9 mouse cellular contexts compared by ENCODE assay signal in genomic region chr6:47244642-47245041, GRCm38 (mm10).
DNase-seq lines count a peak whose midpoint lies in the region; ATAC-seq lines count a peak whose summit lies in the region.
"Had no signal": no experiment of that assay in that cellular context is flagged by ENCODE, and none has a peak within 500 bp of the region (broad histone marks: within the 10 kb centered on the region; RNA-seq: fewer than 3 reads in every experiment).

No protein-coding gene starts in this region.

- 17% methylated on average over 7 of the region's 7 CpGs for WGBS in kidney, embryonic 16.5 days
- 7% methylated on average over 7 of the region's 7 CpGs for WGBS in forebrain, embryonic 10.5 days
- WGBS in intestine, embryonic 16.5 days = 18% methylated on average over 7 of the region's 7 CpGs
- WGBS in neural tube, embryonic 12.5 days = 23% methylated on average over 7 of the region's 7 CpGs

- 0 out of 2 replicates have a peak overlapping the region, but pooled peaks have one; percentile 12 for H3K9ac ChIP-seq in kidney, embryonic 16.5 days (replicated peaks; ENCODE audit: low read length)
- H3K9ac ChIP-seq in intestine, embryonic 16.5 days (ENCODE audit: low read depth, low read length) = no peak overlapping the region; the same call in 1 of the 2 replicates
- H3K9ac ChIP-seq in neural tube, embryonic 12.5 days = peak overlapping the region; percentile 42; the same call in 1 of the 2 replicates

- no peak for ATAC-seq in kidney, embryonic 16.5 days (ENCODE audit: low FRiP score, low TSS enrichment)
- ATAC-seq in intestine, embryonic 16.5 days = peak; percentile 39
- ATAC-seq in neural tube, embryonic 12.5 days (ENCODE audit: low FRiP score, low read depth) = peak; percentile 63; the same call in 1 of the 2 replicates

- peak overlapping the region; percentile 22 for H3K4me3 ChIP-seq in kidney, embryonic 16.5 days (ENCODE audit: low read length)
- H3K4me3 ChIP-seq in forebrain, embryonic 10.5 days = peak overlapping the region; percentile 63
- H3K4me3 ChIP-seq in intestine, embryonic 16.5 days (ENCODE audit: low read length) = peak overlapping the region; percentile 23; the same call in 1 of the 2 replicates
- peak overlapping the region; percentile 34 for H3K4me3 ChIP-seq in neural tube, embryonic 12.5 days

- no peaks in the 10 kb centered on the region for H3K27me3 ChIP-seq in kidney, embryonic 16.5 days (ENCODE audit: insufficient read depth, low read length)
- H3K27me3 ChIP-seq in forebrain, embryonic 10.5 days (ENCODE audit: poor library complexity, severe bottlenecking) = no peaks in the 10 kb centered on the region; the same call in 1 of the 2 replicates
- H3K27me3 ChIP-seq in intestine, embryonic 16.5 days (replicated peaks; ENCODE audit: control insufficient read depth, insufficient read depth, low read length) = no peaks in the 10 kb centered on the region
- no peaks in the 10 kb centered on the region for H3K27me3 ChIP-seq in neural tube, embryonic 12.5 days (replicated peaks)

- H3K9me3 ChIP-seq in kidney, embryonic 16.5 days (ENCODE audit: low read length) = no peaks in the 10 kb centered on the region
- no peaks in the 10 kb centered on the region for H3K9me3 ChIP-seq in forebrain, embryonic 10.5 days
- H3K9me3 ChIP-seq in intestine, embryonic 16.5 days (ENCODE audit: control insufficient read depth, low read length) = no peaks in the 10 kb centered on the region
- no peaks in the 10 kb centered on the region for H3K9me3 ChIP-seq in neural tube, embryonic 12.5 days
- H3K9me3 ChIP-seq: G1E had no signal

- no peaks in the 10 kb centered on the region for H3K36me3 ChIP-seq in kidney, embryonic 16.5 days (ENCODE audit: insufficient read depth, low read length)
- peaks cover 31% of the 10 kb centered on the region for H3K36me3 ChIP-seq in forebrain, embryonic 10.5 days (replicated peaks)
- no peaks in the 10 kb centered on the region for H3K36me3 ChIP-seq in intestine, embryonic 16.5 days (ENCODE audit: control insufficient read depth, insufficient read depth, low read length)
- H3K36me3 ChIP-seq in neural tube, embryonic 12.5 days = no peaks in the 10 kb centered on the region
- H3K36me3 ChIP-seq: G1E had no signal

- DNase-seq in kidney, postnatal 4 days = no peak
- no peak for DNase-seq in forebrain, embryonic 10.5 days (ENCODE audit: extremely low spot score, low spot score)
- DNase-seq in cerebellum, adult 9-10 months = no peak
- no peak for DNase-seq in cerebellum, adult 9-11 months
- DNase-seq in cerebellum, postnatal 36 days = no peak

- H3K27ac ChIP-seq in kidney, embryonic 16.5 days (ENCODE audit: low read length) = peak overlapping the region; percentile 14; the same call in 1 of the 2 replicates
- peak overlapping the region; percentile 92 for H3K27ac ChIP-seq in forebrain, embryonic 10.5 days
- no peak overlapping the region for H3K27ac ChIP-seq in intestine, embryonic 16.5 days (ENCODE audit: low read length)
- 0 out of 2 replicates have a peak overlapping the region, but pooled peaks have one; percentile 32 for H3K27ac ChIP-seq in neural tube, embryonic 12.5 days

- peak overlapping the region; percentile 35 for H3K4me2 ChIP-seq in kidney, embryonic 16.5 days (replicated peaks; ENCODE audit: low read depth, low read length)
- H3K4me2 ChIP-seq in intestine, embryonic 16.5 days (ENCODE audit: low read depth, low read length) = peak overlapping the region; percentile 35; the same call in 1 of the 2 replicates
- H3K4me2 ChIP-seq in neural tube, embryonic 12.5 days (replicated peaks) = peak overlapping the region; percentile 53

- 0 out of 2 replicates have a peak, but pooled peaks cover 5% of the 10 kb centered on the region for H3K4me1 ChIP-seq in kidney, embryonic 16.5 days (ENCODE audit: insufficient read depth, low read length)
- H3K4me1 ChIP-seq in forebrain, embryonic 10.5 days = peaks cover 92% of the 10 kb centered on the region
- no peaks in the 10 kb centered on the region for H3K4me1 ChIP-seq in intestine, embryonic 16.5 days (ENCODE audit: control insufficient read depth, insufficient read depth, low read length)
- peaks cover 13% of the 10 kb centered on the region for H3K4me1 ChIP-seq in neural tube, embryonic 12.5 days
